Mouse (Mus musculus): ENCODE data around the gene Samd10.

GRCm38 (mm10) chr2:181568272-181569008 is 30.6 kb downstream of the Samd10 start:
- TF ChIP-seq CTCF (IDR thresholded peaks at IDR 0.05; ENCODE audit: low read depth) (peak; percentile 87), EP300 (IDR thresholded peaks at IDR 0.05; ENCODE audit: low read depth) (peak; percentile 67)
